Mouse (Mus musculus): ENCODE results near the gene Arhgap15.

Arhgap15 gene

DNA sequence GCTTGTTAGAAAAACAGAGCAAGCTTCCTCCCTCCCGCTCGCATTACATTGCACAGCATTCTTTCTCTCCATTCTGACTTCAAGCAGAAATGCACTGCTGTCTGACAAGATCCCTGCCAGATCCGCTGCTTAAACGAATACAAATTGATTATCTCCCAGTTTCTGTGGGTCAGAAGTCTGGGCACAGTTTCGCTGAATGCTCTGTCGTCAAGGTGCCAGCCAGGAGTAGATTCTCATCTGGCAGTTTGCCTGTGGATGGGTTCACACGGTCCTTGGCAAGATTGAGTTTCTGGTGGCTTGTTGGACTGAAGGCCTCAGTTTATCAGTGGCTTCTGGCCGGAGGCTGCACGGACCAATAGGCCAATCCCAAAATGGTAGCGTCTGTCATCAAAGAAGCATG, 435.9 kb downstream of the Arhgap15 start:
- DNase-seq (ENCODE audit: low read depth) = no peak

DNA sequence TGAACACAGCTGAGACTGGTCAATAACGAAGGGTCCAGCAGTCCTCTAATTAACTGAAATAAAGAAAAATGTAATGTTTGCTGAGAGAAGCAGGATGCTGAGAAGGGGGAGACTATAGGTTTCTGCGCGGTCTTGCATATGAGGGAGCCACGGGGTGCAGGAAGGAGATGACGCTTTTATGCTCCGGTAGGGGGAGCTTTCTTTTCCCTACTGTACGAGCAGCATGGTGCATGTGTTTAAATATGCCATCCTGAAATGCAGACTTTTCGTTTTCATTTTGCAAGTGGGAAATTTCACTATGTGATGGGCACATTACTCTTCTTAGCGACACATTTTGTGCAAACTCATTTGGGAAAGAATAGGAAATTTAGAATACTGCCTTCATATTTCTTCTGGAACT, 442.1 kb downstream of the Arhgap15 start:
- no peak for DNase-seq (ENCODE audit: low read depth)

DNA sequence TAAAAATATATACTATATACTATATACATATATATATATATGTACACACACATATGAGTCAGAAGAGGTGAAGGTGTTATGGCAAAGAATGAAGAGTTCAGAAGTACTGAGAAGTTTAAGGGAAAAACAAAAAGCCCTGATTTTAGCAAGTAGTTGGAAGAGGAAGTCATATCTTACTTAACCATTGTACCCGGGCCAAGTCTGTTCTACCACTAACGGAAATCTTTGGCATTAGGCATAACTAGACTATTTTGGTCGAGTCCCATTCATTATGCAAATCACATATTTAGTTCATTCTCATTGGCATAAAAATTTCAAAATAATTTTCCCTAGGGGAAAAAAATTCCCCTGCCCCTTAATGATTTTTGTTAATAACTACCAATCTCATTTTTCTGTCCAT, 443.4 kb downstream of the Arhgap15 start:
- DNase-seq (ENCODE audit: low read depth) = no peak

DNA sequence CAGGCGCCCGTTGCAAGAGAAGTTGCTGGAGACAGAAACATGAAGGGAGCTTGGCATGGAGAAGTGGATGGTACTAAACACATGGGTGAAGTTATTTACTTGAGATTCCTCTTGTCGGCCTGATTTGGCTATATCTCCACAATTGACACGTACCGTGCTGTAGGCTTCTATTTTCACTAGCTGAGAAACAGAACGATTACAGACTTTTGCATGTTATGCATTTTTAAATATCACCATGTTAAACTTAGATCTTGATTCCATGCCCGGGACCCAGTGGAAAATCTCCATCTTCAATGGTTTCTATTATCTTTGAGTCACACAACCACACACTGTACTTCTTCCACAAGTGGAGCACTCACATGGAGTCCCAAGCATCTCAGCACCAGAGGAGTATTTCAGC, 466.9 kb downstream of the Arhgap15 start:
- DNase-seq (ENCODE audit: low read depth) = no peak

DNA sequence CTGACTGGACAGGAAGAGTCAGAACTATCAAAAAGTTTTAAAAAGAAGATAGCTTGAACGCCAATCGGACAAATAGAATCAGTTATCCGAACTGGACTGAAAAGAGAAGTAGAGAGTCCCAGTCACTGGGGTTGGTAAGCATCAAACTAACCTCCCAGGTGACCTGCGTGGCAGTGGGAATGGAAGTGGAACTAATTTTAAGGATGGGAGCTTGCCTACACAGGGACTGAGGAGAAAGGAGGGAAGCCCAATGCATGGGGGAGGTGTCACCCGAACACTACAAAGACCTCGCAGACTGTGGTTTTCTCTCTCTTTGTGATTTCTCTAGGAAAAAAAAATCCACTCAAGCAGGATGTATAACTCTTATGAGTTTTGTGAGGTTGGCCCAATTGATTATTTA, 469.2 kb downstream of the Arhgap15 start:
- no peak for DNase-seq (ENCODE audit: low read depth)

DNA sequence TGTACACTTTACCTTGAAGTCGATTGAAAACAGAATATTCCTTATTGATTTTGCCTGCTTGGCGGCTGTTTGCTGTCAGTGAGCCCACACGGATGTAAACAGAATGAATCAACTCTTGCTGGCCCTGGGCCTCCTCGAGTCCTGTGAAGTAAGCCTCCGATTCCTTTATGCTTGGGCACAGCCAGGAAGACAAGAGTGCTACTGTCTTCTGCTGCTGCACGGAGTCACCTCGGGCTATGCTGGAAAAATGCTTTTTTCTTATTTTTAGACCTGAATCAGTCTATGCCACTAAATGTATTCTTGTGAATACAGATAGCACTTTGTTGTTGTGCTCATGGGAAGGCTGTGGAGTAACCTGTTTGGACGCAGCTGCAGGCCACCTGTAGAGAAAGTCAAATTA, 469.7 kb downstream of the Arhgap15 start:
- no peak for DNase-seq (ENCODE audit: low read depth)

DNA sequence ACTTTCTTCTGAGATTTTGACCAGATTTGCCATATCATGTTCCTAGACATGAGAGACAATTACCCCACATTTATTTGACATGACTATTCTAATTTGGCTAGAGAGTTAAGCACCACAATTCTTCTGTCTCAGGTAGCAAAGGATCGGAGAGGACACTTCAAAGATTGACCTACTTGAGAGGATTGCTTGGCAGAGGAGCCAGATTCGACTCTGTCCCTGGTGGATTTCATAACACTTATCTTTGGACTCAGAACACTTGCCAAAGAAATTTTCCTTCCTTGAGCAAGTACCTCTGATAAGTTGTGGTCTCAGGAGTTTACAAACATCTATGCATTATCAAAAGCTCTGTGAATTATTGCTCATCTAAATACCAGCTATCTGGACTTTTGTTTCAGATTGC, 473.1 kb downstream of the Arhgap15 start:
- no peak for DNase-seq (ENCODE audit: low read depth)

DNA sequence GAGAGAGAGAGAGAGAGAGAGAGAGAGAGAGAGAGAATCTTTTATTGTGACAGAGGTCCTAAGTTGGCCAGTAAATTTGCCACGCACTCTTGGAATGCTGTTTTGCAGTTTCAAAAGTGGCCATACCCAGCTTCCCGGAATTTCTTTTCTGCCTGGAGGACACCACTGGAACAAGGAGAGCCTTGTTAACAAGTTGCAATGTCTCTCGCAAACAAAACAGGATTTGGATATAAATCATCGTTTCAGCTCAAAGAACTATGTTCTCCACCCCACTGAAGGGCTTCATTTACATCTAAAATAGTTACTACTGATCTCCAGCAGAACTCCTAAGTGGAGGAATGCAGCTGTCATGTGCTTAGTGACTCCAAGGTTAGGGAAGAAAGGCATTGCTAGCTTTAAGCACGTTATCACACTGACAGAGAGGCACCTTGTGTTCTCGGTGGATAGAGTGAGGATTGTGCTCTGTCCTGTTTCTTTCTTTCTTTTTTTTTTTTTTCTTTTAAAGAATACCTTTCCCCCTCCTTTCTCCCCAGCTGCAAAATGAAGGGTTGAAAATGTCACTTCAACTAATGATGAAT, 473.6 kb downstream of the Arhgap15 start:
- no peak for DNase-seq (ENCODE audit: low read depth)

DNA sequence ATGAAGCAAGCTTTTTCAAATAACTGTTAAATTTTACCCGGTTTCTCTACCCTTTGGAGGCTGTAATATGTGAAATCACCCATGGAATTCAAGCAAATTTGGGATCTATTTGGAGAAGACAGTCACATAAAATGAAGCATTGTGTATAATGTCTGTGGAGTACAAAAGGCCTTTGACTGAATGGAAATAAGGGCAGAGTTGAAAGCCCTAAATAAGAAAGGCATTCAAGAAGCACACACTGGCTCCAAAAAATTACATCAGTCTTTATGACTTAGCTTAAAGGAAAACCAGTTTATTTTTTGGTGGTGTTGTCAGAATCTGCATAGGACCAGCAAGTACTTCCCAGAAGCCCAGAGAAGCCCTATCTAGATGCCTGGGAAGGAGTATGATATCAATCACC, 486.2 kb downstream of the Arhgap15 start:
- DNase-seq (ENCODE audit: low read depth) = no peak

DNA sequence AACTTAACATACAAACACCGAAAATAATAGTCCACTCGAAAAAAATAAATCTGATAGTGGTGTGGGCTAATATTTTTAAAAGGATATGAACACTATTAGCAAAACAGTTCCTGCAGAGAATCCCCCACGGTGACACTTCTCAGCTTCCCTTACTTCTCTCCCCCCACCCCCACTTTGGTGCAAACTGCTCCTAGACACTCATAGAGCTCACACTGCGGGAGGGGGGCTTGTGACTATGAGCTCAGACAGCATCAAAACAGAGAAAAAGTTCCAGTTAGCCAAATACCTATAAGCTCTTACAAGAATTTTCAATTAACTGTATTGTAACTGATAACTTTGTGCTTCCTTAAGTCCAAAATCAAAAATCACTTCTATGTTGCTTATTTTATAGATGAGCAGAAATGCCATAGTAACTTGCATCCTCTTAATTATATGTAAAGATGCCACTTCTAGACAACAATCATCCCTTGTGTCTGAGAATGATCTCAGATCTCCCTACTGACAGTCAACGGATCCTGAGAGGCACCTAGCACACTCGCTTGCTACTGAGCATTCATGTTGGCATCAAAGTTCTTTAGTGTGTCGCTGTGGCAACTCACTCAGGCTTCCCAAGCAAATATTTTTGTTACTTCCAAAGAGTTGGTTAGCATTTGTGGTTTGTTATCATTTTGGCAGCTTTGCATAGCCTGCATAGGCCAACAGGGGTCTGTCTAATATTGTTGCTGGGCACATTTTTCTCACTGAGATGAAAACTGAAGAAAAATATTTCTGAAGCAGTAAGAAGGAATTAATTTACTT, 493.2 kb downstream of the Arhgap15 start:
- DNase-seq (ENCODE audit: low read depth) = no peak

DNA sequence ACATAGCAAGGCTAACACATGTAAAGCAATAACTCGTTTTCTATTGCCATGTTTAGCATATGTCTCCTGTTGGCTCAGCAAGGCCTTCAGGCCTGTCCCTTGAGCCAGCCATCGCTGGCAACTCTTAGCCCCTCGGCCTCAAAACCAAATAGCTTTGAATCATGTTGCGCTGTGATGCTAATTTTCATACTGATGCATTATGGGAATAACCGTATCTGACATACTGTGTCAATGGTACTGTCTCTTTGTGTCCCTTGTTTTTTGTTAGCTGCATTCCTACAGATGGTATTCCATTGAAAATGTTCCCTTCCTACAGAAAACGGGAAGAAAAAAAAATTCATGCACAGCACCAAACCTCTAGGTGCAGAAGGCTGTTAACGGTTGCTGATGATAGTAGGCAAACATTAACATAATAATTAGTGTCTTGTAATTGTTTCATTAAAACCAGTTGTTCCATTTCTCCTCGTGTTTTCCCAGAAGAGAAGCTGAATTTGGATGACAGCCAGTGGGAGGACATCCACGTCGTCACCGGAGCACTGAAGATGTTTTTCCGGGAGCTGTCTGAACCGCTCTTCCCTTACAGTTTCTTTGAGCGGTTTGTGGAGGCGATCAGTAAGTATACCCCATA, 494.1 kb downstream of the Arhgap15 start:
- DNase-seq (ENCODE audit: low read depth) = no peak

DNA sequence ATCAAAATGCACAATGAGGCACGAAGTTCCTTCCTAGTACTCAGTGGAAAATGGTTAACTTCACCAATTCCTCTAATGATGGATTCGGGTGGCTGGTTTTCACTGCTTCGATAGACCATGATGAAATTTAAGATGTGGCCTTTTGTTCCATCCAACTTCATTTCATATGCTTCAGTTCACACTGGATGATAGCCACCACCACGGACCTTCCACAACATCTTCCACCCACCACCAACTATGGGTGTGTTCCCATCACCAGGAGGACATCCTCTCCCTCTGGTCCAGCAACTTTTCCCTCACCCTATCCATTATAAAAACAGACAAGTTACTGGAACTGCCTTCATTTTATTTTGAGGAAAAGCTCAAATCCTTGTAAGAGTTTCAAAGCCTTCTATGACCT, 506.7 kb downstream of the Arhgap15 start:
- no peak for DNase-seq (ENCODE audit: low read depth)

DNA sequence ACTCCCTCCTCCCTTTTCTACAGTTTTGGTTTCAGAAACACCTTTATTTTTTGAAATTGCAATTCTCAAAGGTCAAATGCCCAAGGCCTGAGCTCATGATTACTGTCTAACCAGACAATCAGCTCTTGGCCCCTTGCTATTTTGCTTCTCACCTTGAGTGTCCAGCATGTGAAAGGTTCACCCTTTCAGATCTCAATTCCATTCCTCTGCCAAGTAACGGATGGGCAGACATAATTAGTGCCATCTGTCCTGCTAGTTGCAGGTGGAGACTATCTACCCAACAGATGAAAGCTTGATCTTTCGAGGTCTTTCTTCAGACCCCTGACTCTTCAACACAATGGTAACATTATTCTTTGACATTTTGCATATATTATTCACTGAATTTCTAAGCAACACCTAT, 509.3 kb downstream of the Arhgap15 start:
- no peak for DNase-seq (ENCODE audit: low read depth)

DNA sequence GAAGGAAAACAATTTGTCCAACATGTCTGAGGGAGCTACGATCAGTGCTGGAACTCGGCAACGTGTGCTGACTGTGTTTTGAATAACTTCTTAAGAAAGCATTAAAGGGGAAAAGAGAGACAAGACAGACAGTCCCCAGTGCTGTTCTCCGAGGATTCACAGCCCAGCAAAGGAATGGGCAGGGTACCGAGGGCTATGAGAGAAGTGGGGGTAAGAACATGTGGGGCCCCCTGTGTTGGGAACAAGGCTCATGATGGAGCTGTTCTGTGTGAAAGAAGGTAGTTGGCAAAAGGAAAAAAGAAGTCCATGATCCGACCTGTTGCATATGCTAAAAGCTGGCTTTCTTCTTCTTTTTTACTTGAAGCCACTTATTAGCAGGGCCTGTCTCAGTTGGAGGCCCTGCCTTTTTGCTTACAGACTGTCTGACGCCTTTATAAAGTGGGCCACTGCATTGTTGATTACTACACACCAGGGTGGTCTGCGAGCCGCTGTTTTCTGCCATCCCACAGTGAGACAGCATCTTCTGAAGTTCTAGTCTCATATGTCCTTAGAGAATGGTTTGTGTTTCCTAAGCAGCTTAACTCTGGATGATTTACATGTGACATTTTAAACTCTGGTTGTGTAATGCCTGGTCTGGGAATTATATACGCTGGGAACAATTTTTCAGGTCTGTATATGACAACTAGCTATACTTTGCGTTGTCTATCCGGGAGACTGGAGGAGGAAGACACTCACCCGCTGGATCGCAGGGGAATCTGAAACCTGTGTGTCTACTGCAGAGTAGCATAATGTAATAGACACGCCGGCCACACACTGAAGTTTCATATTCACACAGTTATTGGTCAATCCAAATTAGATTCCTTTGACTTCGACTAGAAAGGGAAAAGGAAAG, 523.1 kb downstream of the Arhgap15 start:
- no peak for DNase-seq (ENCODE audit: low read depth)

DNA sequence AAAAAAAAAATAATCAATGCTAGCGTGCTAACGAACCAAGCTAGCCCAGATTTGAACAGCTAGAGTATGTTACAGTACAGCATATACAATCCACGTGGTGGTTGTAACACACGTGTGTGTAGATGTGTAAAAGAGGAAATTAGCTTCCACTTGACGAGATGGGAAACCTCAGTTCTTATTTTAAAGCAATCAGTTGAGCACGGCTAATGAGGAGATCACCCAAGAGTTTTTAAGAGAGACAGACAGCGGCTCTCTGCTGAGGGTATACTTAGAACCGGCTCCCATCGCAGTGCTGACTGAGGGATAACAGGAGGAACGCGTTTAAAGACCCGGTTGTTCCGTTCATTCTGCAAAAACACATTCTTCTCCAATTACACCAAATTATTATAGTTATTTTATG, 524.0 kb downstream of the Arhgap15 start:
- DNase-seq (ENCODE audit: low read depth) = no peak

DNA sequence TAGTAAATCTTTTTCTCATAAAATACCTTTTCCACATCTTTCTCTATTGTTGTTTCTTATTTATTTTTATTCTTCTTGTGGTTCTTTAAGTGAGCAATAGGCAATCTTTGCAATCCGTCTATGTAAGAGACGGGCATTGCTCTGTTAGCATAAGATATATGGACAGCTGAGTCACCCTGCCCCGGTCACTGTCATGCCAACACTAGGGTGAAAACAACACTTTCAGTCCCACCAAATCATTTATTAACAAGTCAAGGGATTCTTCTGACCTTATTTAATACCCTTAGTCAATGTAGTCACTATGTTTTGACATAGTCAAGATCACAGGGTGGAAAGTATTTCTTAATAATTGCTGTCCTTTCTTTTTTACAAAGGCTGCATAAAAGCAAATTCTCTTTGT, 525.8 kb downstream of the Arhgap15 start:
- DNase-seq (ENCODE audit: low read depth) = no peak

DNA sequence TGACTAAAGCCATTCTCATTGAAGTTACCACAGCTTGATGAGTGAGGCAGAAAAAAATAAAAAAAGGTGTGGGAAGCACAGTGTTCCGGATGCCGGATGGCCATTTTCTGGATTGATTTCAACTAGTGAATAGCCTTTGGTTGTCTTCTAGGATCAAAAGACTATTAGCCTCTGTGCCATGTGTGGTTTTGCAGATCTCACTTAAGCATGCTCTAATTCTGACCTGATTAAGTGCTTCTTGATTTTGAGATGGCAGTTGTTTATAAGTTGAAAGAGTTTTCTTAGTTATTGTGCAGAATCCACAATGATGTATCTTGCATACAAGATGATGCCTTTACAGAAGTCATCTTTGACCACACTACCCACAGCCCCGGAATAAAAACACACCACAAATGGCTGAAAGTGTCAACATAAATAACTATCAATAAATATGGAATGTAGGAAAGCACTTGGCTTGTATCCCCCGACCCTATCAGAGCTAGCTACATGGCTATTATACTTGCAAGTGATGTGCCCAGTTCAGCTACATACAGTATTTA, 537.6 kb downstream of the Arhgap15 start:
- DNase-seq (ENCODE audit: low read depth) = no peak

DNA sequence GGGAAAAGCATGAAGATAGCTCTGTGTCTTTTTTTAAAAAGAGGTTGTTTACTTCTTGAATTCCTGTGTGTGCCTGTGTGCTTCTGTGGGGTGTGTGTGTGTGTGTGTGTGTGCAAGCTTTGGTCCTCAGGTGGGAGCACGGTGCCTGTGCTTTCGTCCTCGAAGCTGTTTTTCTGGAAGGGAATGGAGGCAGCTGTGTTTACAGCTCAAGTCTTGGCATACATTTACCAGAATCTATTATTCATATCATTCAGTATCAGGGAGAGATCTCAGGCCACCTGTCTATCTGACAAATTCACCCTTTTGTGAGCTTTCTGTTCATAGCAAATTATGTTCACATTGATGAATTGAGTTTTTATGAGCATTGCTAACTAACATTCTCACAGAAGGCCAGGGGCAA, 550.5 kb downstream of the Arhgap15 start:
- DNase-seq (ENCODE audit: low read depth) = no peak

DNA sequence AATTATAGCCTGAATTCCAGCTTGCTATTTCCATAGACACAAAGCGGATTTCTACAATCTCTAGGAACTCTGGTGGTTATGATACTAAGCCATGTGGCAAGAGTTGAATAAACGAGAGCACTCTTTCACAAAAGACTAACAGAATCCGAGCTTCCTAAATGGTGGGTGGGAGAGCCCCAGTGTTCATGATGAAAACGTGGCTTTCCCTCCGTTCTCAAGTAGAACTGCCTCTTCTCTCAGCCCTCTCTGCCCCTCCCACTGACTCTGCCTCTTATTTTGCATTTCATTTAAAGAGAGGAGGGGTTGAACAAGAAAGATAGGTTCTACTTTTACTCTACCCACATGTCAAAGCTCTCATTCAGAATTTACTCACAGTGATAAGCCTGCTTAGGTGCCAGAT, 551.3 kb downstream of the Arhgap15 start:
- no peak for DNase-seq (ENCODE audit: low read depth)

DNA sequence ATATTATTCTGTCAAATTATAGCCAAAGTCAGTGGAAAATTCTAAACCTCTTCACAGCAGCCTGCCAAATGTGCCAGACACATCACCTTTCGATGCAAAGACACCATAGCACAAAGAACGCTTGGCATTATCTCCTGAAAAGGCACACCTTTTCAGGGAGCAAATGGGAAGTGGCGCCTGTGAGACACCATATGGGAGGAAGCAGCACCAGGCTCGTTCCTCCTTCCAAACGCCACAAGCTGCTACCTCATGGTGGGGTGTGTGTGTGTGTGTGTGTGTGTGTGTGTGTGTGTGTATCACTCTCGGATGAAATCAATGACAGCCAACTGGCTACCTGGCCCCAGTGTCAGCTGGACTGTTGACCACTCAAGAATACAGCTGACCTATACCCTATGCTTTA, 551.8 kb downstream of the Arhgap15 start:
- no peak for DNase-seq (ENCODE audit: low read depth)

DNA sequence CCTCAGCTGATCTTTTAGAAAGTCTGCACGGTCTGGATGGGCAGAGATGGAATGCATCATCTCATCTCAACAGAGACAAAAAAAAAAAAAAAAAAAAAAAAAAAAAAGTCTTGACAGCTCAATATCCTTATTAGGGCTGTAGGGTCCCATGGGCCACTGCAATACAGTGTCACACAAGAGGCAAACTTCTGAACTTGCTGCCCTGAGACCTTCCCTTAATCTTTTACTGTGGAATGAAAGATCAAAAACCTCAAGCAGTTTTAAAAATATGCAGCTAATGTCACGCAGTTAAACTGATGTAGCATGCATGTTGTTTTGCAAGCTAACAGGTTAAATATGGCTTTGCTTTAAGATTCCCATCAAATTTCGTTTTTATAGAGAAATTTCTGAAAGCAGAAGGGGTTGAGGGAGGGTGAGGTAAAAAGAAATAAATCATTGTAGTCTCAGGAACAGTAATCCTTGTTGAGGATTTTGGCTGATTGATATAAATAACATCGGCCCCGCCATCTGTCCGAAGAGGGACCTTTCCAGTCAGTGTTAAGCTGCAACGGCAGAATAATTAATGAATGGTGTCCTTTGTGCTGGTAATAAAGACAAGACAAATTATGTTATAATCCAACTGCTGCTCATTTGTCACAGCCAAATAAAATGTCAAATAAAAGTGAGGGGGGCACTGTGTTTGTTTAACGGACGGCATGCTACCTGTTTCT, 555.8 kb downstream of the Arhgap15 start:
- DNase-seq (ENCODE audit: low read depth) = no peak
